Mouse (Mus musculus): ENCODE results near the gene Plcl1. TPM values are rescaled to one million over a fixed set of nuclear protein-coding genes. Genes with fewer than 3 reads are reported as not detected.
"Not testable (repeated sequence)": the region's sequence is repeated elsewhere in the genome, so short reads cannot be mapped to it uniquely, and the experiment has no call there.

Plcl1 gene
- polyA plus RNA-seq, 1 experiment from 2014 or later, result 3.8 TPM

GRCm38 (mm10) chr1:55512799-55513198 lies 107.1 kb downstream of the Plcl1 start:
- H3K27me3 ChIP-seq (ENCODE audit: control insufficient read depth, insufficient read depth, low read length); H3K4me3 ChIP-seq (ENCODE audit: low read depth, low read length); H3K9ac ChIP-seq (replicated peaks; ENCODE audit: low read depth, low read length); H3K36me3 ChIP-seq (ENCODE audit: control insufficient read depth, insufficient read depth, low read length); ATAC-seq (ENCODE audit: insufficient number of reproducible peaks, insufficient read depth, low FRiP score, low read depth); H3K9me3 ChIP-seq (ENCODE audit: control insufficient read depth, low read depth, low read length); H3K4me2 ChIP-seq (replicated peaks; ENCODE audit: low read depth, low read length): not testable (repeated sequence)
- Histone ChIP-seq H3K27ac (ENCODE audit: low read length) (peak overlapping the region; percentile 64; the same call in 1 of the 2 replicates), H3K4me1 (ENCODE audit: control insufficient read depth, insufficient read depth, low read length) (0 out of 2 replicates have a peak, but pooled peaks cover 10% of the 10 kb centered on the region)
- 92% methylated on average over 2 of the region's 2 CpGs for WGBS

GRCm38 (mm10) chr1:55517182-55517581 lies 111.5 kb downstream of the Plcl1 start:
- no peaks in the 10 kb centered on the region for H3K9me3 ChIP-seq (ENCODE audit: control insufficient read depth, low read depth, low read length)
- H3K4me3 ChIP-seq (ENCODE audit: low read depth, low read length), result no peak overlapping the region
- no peak for ATAC-seq (ENCODE audit: insufficient number of reproducible peaks, insufficient read depth, low FRiP score, low read depth)
- no peak overlapping the region for H3K4me2 ChIP-seq (replicated peaks; ENCODE audit: low read depth, low read length)
- no peaks in the 10 kb centered on the region for H3K36me3 ChIP-seq (ENCODE audit: control insufficient read depth, insufficient read depth, low read length)
- no peak overlapping the region for H3K27ac ChIP-seq (ENCODE audit: low read length)
- 0 out of 2 replicates have a peak, but pooled peaks cover 6% of the 10 kb centered on the region for H3K4me1 ChIP-seq (ENCODE audit: control insufficient read depth, insufficient read depth, low read length)
- H3K27me3 ChIP-seq (ENCODE audit: control insufficient read depth, insufficient read depth, low read length), result no peaks in the 10 kb centered on the region
- no peak overlapping the region for H3K9ac ChIP-seq (replicated peaks; ENCODE audit: low read depth, low read length)

- Histone ChIP-seq H3K4me2 (replicated peaks; ENCODE audit: low read depth, low read length) (no peak overlapping the region), H3K36me3 (ENCODE audit: control insufficient read depth, insufficient read depth, low read length) (no peaks in the 10 kb centered on the region), H3K9ac (replicated peaks; ENCODE audit: low read depth, low read length) (no peak overlapping the region), H3K4me1 (ENCODE audit: control insufficient read depth, insufficient read depth, low read length) (peaks cover 5% of the 10 kb centered on the region; the same call in 1 of the 2 replicates), H3K9me3 (ENCODE audit: control insufficient read depth, low read depth, low read length) (no peaks in the 10 kb centered on the region), H3K27ac (ENCODE audit: low read length) (no peak overlapping the region), H3K27me3 (ENCODE audit: control insufficient read depth, insufficient read depth, low read length) (no peaks in the 10 kb centered on the region), H3K4me3 (ENCODE audit: low read depth, low read length) (no peak overlapping the region)
- no peak for ATAC-seq (ENCODE audit: insufficient number of reproducible peaks, insufficient read depth, low FRiP score, low read depth)
- WGBS, result 90% methylated on average over 1 of the region's 1 CpGs
Observed at GRCm38 (mm10) chr1:55523966-55524365, 118.2 kb downstream of the Plcl1 start.

- H3K27ac ChIP-seq (ENCODE audit: low read length), result peak overlapping the region; percentile 21; the same call in 1 of the 2 replicates
- no peaks in the 10 kb centered on the region for H3K27me3 ChIP-seq (ENCODE audit: control insufficient read depth, insufficient read depth, low read length)
- H3K4me1 ChIP-seq (ENCODE audit: control insufficient read depth, insufficient read depth, low read length), result peaks cover 6% of the 10 kb centered on the region; the same call in 1 of the 2 replicates
- 75% methylated on average over 5 of the region's 5 CpGs for WGBS
- no peak overlapping the region for H3K9ac ChIP-seq (replicated peaks; ENCODE audit: low read depth, low read length)
- no peak overlapping the region for H3K4me3 ChIP-seq (ENCODE audit: low read depth, low read length)
- no peaks in the 10 kb centered on the region for H3K9me3 ChIP-seq (ENCODE audit: control insufficient read depth, low read depth, low read length)
- H3K36me3 ChIP-seq (ENCODE audit: control insufficient read depth, insufficient read depth, low read length), result no peaks in the 10 kb centered on the region
- no peak overlapping the region for H3K4me2 ChIP-seq (replicated peaks; ENCODE audit: low read depth, low read length)
- no peak for ATAC-seq (ENCODE audit: insufficient number of reproducible peaks, insufficient read depth, low FRiP score, low read depth)
Observed at GRCm38 (mm10) chr1:55525100-55525499, 119.4 kb downstream of the Plcl1 start.

- ATAC-seq (ENCODE audit: insufficient number of reproducible peaks, insufficient read depth, low FRiP score, low read depth), result peak; percentile 89
- no peak overlapping the region for H3K4me2 ChIP-seq (replicated peaks; ENCODE audit: low read depth, low read length)
- WGBS, result 84% methylated on average over 2 of the region's 2 CpGs
Observed at GRCm38 (mm10) chr1:55525748-55526147, 120.0 kb downstream of the Plcl1 start.

GRCm38 (mm10) chr1:55528547-55529304 lies 123.0 kb downstream of the Plcl1 start:
- no peak; the same call in 1 of the 2 replicates for ATAC-seq (ENCODE audit: insufficient number of reproducible peaks, insufficient read depth, low FRiP score, low read depth)
- no peaks in the 10 kb centered on the region for H3K9me3 ChIP-seq (ENCODE audit: control insufficient read depth, low read depth, low read length)

More at GRCm38 (mm10) chr1:55525748-55526147, 120.0 kb downstream of the Plcl1 start:
- H3K9ac ChIP-seq (replicated peaks; ENCODE audit: low read depth, low read length), result no peak overlapping the region
- no peaks in the 10 kb centered on the region for H3K9me3 ChIP-seq (ENCODE audit: control insufficient read depth, low read depth, low read length)
- no peaks in the 10 kb centered on the region for H3K27me3 ChIP-seq (ENCODE audit: control insufficient read depth, insufficient read depth, low read length)
- H3K27ac ChIP-seq (ENCODE audit: low read length), result no peak overlapping the region
- peaks cover 6% of the 10 kb centered on the region; the same call in 1 of the 2 replicates for H3K4me1 ChIP-seq (ENCODE audit: control insufficient read depth, insufficient read depth, low read length)
- no peaks in the 10 kb centered on the region for H3K36me3 ChIP-seq (ENCODE audit: control insufficient read depth, insufficient read depth, low read length)
- H3K4me3 ChIP-seq (ENCODE audit: low read depth, low read length), result no peak overlapping the region

GRCm38 (mm10) chr1:55533823-55534222 lies 128.1 kb downstream of the Plcl1 start:
- no peak for ATAC-seq (ENCODE audit: insufficient number of reproducible peaks, insufficient read depth, low FRiP score, low read depth)
- H3K27me3 ChIP-seq (ENCODE audit: control insufficient read depth, insufficient read depth, low read length), result no peaks in the 10 kb centered on the region
- H3K4me1 ChIP-seq (ENCODE audit: control insufficient read depth, insufficient read depth, low read length), result 0 out of 2 replicates have a peak, but pooled peaks cover 2% of the 10 kb centered on the region
- no peak overlapping the region for H3K4me3 ChIP-seq (ENCODE audit: low read depth, low read length)
- no peak overlapping the region for H3K27ac ChIP-seq (ENCODE audit: low read length)
- 82% methylated on average over 1 of the region's 1 CpGs for WGBS
- H3K4me2 ChIP-seq (replicated peaks; ENCODE audit: low read depth, low read length), result no peak overlapping the region
- no peaks in the 10 kb centered on the region for H3K36me3 ChIP-seq (ENCODE audit: control insufficient read depth, insufficient read depth, low read length)
- H3K9me3 ChIP-seq (ENCODE audit: control insufficient read depth, low read depth, low read length), result no peaks in the 10 kb centered on the region
- no peak overlapping the region for H3K9ac ChIP-seq (replicated peaks; ENCODE audit: low read depth, low read length)

More at GRCm38 (mm10) chr1:55528547-55529304, 123.0 kb downstream of the Plcl1 start:
- WGBS, result 38% methylated on average over 7 of the region's 7 CpGs
- no peaks in the 10 kb centered on the region for H3K36me3 ChIP-seq (ENCODE audit: control insufficient read depth, insufficient read depth, low read length)
- peaks cover 6% of the 10 kb centered on the region; the same call in 1 of the 2 replicates for H3K4me1 ChIP-seq (ENCODE audit: control insufficient read depth, insufficient read depth, low read length)
- peak overlapping the region; percentile 48; the same call in 1 of the 2 replicates for H3K27ac ChIP-seq (ENCODE audit: low read length)
- H3K4me3 ChIP-seq (ENCODE audit: low read depth, low read length), result no peak overlapping the region
- no peaks in the 10 kb centered on the region for H3K27me3 ChIP-seq (ENCODE audit: control insufficient read depth, insufficient read depth, low read length)
- no peak overlapping the region for H3K4me2 ChIP-seq (replicated peaks; ENCODE audit: low read depth, low read length)
- H3K9ac ChIP-seq (replicated peaks; ENCODE audit: low read depth, low read length), result no peak overlapping the region

- ATAC-seq (ENCODE audit: insufficient number of reproducible peaks, insufficient read depth, low FRiP score, low read depth), result no peak
- H3K36me3 ChIP-seq (ENCODE audit: control insufficient read depth, insufficient read depth, low read length), result no peaks in the 10 kb centered on the region
- WGBS, result 31% methylated on average over 3 of the region's 3 CpGs
Observed at GRCm38 (mm10) chr1:55554405-55554804, 148.7 kb downstream of the Plcl1 start.

More at GRCm38 (mm10) chr1:55554405-55554804, 148.7 kb downstream of the Plcl1 start:
- H3K27ac ChIP-seq (ENCODE audit: low read length), result no peak overlapping the region
- H3K4me1 ChIP-seq (ENCODE audit: control insufficient read depth, insufficient read depth, low read length), result no peaks in the 10 kb centered on the region; the same call in 1 of the 2 replicates
- H3K9ac ChIP-seq (replicated peaks; ENCODE audit: low read depth, low read length), result no peak overlapping the region
- no peak overlapping the region for H3K4me2 ChIP-seq (replicated peaks; ENCODE audit: low read depth, low read length)
- H3K4me3 ChIP-seq (ENCODE audit: low read depth, low read length), result no peak overlapping the region
- no peaks in the 10 kb centered on the region for H3K27me3 ChIP-seq (ENCODE audit: control insufficient read depth, insufficient read depth, low read length)
- no peaks in the 10 kb centered on the region for H3K9me3 ChIP-seq (ENCODE audit: control insufficient read depth, low read depth, low read length)

All from stomach, embryonic 14.5 days (tissue).